Mouse (Mus musculus): ENCODE measurements around the gene Gpr35. TPM values are rescaled to one million over a fixed set of nuclear protein-coding genes. Genes with fewer than 3 reads are reported as not detected.

Gene Gpr35
- polyA plus RNA-seq, 1 experiment = 1.0 TPM

DNA sequence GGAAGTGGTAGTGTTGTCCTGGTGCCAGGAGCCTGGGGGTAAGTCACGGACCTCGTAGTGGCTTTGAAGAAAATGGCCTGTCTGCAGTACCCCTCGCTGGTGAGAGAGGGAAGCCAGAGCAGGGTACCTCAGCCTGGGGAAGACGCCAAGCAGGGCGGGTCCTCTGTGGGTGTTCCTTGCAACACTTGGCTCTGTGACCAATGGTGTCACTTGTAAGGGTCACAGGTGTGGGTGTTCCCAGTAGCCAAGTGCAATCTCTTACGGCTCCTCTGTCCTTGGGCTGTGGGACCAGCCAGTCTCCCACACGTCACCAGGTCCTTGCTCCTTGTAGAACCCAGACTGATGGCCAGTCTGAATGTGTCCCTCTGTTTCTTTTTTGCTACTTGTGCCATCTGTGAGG lies 55.4 kb downstream of the Gpr35 start, which contains the start of gene Aqp12:
Gene Aqp12 (plus strand): TSS at position 274 of the 400 bp plus-strand sequence.
- no peak within 1 kb of the TSS for H3K4me3 ChIP-seq
- no peak within 1 kb of the TSS for H3ac ChIP-seq (ENCODE audit: control insufficient read depth, insufficient read length)
- H3K27me3 ChIP-seq (ENCODE audit: control insufficient read depth, insufficient read depth, insufficient read length) = peaks cover 51% of the 10 kb centered on the region
- H3K4me2 ChIP-seq (ENCODE audit: low read depth) = no peak within 1 kb of the TSS
- no peaks in the 10 kb centered on the region for H3K79me2 ChIP-seq (ENCODE audit: control insufficient read depth, insufficient read depth)
- no peaks in the 10 kb centered on the region for H3K36me3 ChIP-seq (ENCODE audit: control insufficient read depth, insufficient read depth)
- TF ChIP-seq TCF3 (IDR thresholded peaks at IDR 0.05; ENCODE audit: insufficient read length, low read depth) (no peak), POLR2A (IDR thresholded peaks at IDR 0.05; ENCODE audit: insufficient read length, low read depth) (no peak), MYOG (IDR thresholded peaks at IDR 0.05; ENCODE audit: control insufficient read depth in 1 of 3, insufficient read depth in 1 of 3, insufficient read length in 2 of 3, low read depth in 2 of 3) (no peak), SRF (IDR thresholded peaks at IDR 0.05; ENCODE audit: control insufficient read depth, insufficient read length, low read depth) (no peak), USF1 (IDR thresholded peaks at IDR 0.05; ENCODE audit: low read depth) (no peak), MAX (IDR thresholded peaks at IDR 0.05; ENCODE audit: low read depth) (no peak), MYOD1 (IDR thresholded peaks at IDR 0.05; ENCODE audit: control insufficient read depth in 1 of 3, insufficient read length in 2 of 3, low read depth in 2 of 3) (no peak), TCF12 (IDR thresholded peaks at IDR 0.05; ENCODE audit: insufficient read depth, poor library complexity, severe bottlenecking) (no peak), POLR2AphosphoS2 (IDR thresholded peaks at IDR 0.05; ENCODE audit: insufficient read length, low read depth) (no peak), REST (IDR thresholded peaks at IDR 0.05; ENCODE audit: insufficient read depth, insufficient read length) (no peak), E2F4 (IDR thresholded peaks at IDR 0.05; ENCODE audit: insufficient read depth) (no peak), CEBPB (IDR thresholded peaks at IDR 0.05; ENCODE audit: insufficient read depth, poor library complexity, severe bottlenecking) (no peak)

DNA sequence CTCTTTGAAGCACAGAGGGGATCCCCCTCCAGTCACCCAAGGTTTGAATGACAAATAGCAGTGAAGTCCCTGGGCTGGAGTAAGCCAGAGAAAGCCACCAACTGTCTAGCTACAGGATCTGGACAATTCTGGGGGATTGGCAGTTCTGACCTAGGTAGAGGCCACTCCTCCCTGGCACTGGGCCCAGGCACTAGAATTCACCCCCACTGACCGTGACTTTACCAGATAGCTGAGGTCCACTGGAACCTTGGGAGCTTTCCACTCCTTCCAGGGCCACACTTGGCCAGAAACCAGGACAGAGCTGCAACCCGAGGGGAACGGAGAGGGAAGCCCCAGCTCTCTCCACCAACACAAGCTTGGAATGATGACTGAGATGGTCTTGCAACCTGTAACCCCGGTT lies 58.5 kb downstream of the Gpr35 start:
- TF ChIP-seq MYOG (IDR thresholded peaks at IDR 0.05; ENCODE audit: control insufficient read depth in 1 of 3, insufficient read depth in 1 of 3, insufficient read length in 2 of 3, low read depth in 2 of 3) (no peak), MAX (IDR thresholded peaks at IDR 0.05; ENCODE audit: low read depth) (no peak), POLR2A (IDR thresholded peaks at IDR 0.05; ENCODE audit: insufficient read length, low read depth) (no peak), CEBPB (IDR thresholded peaks at IDR 0.05; ENCODE audit: insufficient read depth, poor library complexity, severe bottlenecking) (no peak), USF1 (IDR thresholded peaks at IDR 0.05; ENCODE audit: low read depth) (no peak), POLR2AphosphoS2 (IDR thresholded peaks at IDR 0.05; ENCODE audit: insufficient read length, low read depth) (no peak)
- Histone ChIP-seq H3K36me3 (ENCODE audit: control insufficient read depth, insufficient read depth) (no peaks in the 10 kb centered on the region), H3K4me3 (no peak overlapping the region), H3K79me2 (ENCODE audit: control insufficient read depth, insufficient read depth) (no peaks in the 10 kb centered on the region), H3K4me2 (ENCODE audit: low read depth) (no peak overlapping the region), H3K27me3 (ENCODE audit: control insufficient read depth, insufficient read depth, insufficient read length) (peaks cover 58% of the 10 kb centered on the region), H3ac (ENCODE audit: control insufficient read depth, insufficient read length) (no peak overlapping the region)

DNA sequence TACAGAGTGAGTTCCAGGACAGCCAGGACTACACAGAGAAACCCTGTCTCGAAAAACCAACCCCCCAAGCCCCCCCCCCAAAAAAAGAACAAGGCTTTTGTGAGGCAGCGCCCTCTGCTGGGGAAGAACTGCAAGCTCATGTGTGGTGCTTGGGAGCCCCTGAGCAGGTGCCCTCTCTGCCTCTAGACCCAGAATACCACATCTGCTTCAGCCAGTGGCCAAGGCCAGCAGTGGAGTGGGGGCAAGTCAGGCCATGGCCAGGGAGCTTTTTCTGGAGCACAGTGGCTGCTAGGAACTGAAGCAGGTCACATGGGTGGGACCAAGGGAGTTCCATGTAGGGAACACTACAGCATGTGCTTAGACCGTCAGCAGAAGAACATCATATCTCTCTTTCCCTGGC lies 60.1 kb downstream of the Gpr35 start:
- no peak overlapping the region for H3ac ChIP-seq (ENCODE audit: control insufficient read depth, insufficient read length)
- H3K36me3 ChIP-seq (ENCODE audit: control insufficient read depth, insufficient read depth) = no peaks in the 10 kb centered on the region
- H3K4me2 ChIP-seq (ENCODE audit: low read depth) = no peak overlapping the region
- no peak overlapping the region for H3K4me3 ChIP-seq
- H3K79me2 ChIP-seq (ENCODE audit: control insufficient read depth, insufficient read depth) = no peaks in the 10 kb centered on the region
- H3K27me3 ChIP-seq (ENCODE audit: control insufficient read depth, insufficient read depth, insufficient read length) = peaks cover 45% of the 10 kb centered on the region
- no peak for TF ChIP-seq REST (IDR thresholded peaks at IDR 0.05; ENCODE audit: insufficient read depth, insufficient read length)
- no peak for TF ChIP-seq TCF3 (IDR thresholded peaks at IDR 0.05; ENCODE audit: insufficient read length, low read depth)
- no peak for TF ChIP-seq POLR2AphosphoS2 (IDR thresholded peaks at IDR 0.05; ENCODE audit: insufficient read length, low read depth)
- TF ChIP-seq MYOD1 (IDR thresholded peaks at IDR 0.05; ENCODE audit: control insufficient read depth in 1 of 3, insufficient read length in 2 of 3, low read depth in 2 of 3) = no peak
- TF ChIP-seq E2F4 (IDR thresholded peaks at IDR 0.05; ENCODE audit: insufficient read depth) = no peak
- no peak for TF ChIP-seq TCF12 (IDR thresholded peaks at IDR 0.05; ENCODE audit: insufficient read depth, poor library complexity, severe bottlenecking)
- no peak for TF ChIP-seq CEBPB (IDR thresholded peaks at IDR 0.05; ENCODE audit: insufficient read depth, poor library complexity, severe bottlenecking)
- TF ChIP-seq SRF (IDR thresholded peaks at IDR 0.05; ENCODE audit: control insufficient read depth, insufficient read length, low read depth) = no peak
- no peak for TF ChIP-seq MAX (IDR thresholded peaks at IDR 0.05; ENCODE audit: low read depth)
- TF ChIP-seq POLR2A (IDR thresholded peaks at IDR 0.05; ENCODE audit: insufficient read length, low read depth) = no peak
- TF ChIP-seq USF1 (IDR thresholded peaks at IDR 0.05; ENCODE audit: low read depth) = no peak
- TF ChIP-seq MYOG (IDR thresholded peaks at IDR 0.05; ENCODE audit: control insufficient read depth in 1 of 3, insufficient read depth in 1 of 3, insufficient read length in 2 of 3, low read depth in 2 of 3) = no peak

DNA sequence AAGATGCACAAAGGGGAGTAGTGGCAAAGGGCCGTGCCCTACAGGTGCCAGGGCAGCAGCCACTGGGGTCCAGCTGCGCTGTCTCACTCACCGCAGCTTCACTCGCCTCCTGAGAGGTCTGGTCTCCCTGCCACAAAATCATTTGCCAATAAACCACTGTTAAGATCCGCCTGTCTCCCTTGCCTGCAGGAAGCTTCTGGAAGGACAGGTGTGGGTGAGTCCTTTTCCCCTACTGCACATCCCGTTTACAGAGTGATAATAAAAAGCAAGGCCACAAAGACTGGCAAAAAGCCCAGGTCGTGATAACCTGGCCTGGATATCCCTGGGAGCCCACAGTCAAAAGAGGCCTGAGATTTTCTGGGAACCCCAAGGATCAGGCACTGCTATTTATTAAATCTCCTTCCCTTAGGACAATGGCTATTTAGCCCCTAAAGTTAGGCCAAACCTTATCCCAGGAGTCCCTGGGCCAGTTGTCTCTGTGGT lies 61.5 kb downstream of the Gpr35 start:
- Histone ChIP-seq H3ac (ENCODE audit: control insufficient read depth, insufficient read length) (no peak overlapping the region), H3K36me3 (ENCODE audit: control insufficient read depth, insufficient read depth) (no peaks in the 10 kb centered on the region), H3K4me2 (ENCODE audit: low read depth) (no peak overlapping the region), H3K79me2 (ENCODE audit: control insufficient read depth, insufficient read depth) (no peaks in the 10 kb centered on the region), H3K4me3 (no peak overlapping the region), H3K27me3 (ENCODE audit: control insufficient read depth, insufficient read depth, insufficient read length) (peaks cover 31% of the 10 kb centered on the region)
- TF ChIP-seq SRF (IDR thresholded peaks at IDR 0.05; ENCODE audit: control insufficient read depth, insufficient read length, low read depth) (no peak), E2F4 (IDR thresholded peaks at IDR 0.05; ENCODE audit: insufficient read depth) (no peak), TCF12 (IDR thresholded peaks at IDR 0.05; ENCODE audit: insufficient read depth, poor library complexity, severe bottlenecking) (no peak), CEBPB (IDR thresholded peaks at IDR 0.05; ENCODE audit: insufficient read depth, poor library complexity, severe bottlenecking) (no peak), MYOD1 (IDR thresholded peaks at IDR 0.05; ENCODE audit: control insufficient read depth in 1 of 3, insufficient read length in 2 of 3, low read depth in 2 of 3) (no peak), MYOG (IDR thresholded peaks at IDR 0.05; ENCODE audit: control insufficient read depth in 1 of 3, insufficient read depth in 1 of 3, insufficient read length in 2 of 3, low read depth in 2 of 3) (no peak), USF1 (IDR thresholded peaks at IDR 0.05; ENCODE audit: low read depth) (no peak), POLR2AphosphoS2 (IDR thresholded peaks at IDR 0.05; ENCODE audit: insufficient read length, low read depth) (no peak)

DNA sequence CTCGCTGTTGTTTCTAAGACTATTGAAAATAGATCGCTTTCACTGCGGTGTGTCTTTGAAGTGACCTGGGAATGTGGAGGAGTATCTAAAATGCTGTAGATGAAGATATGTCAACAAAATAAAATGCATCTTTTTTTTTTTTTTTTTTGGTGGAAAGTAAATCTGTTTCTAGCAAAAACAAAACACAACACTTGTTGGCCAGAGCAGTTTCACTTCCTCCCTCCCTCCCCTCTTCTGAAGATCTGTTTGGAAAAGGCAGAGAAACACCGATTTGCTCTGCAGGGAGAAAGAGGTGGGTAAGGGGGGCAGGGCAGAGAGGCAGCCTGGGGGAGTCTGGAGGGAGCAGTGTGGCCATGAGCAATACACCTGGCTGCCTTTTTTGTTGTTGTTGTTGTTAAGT lies 62.7 kb downstream of the Gpr35 start:
- Histone ChIP-seq H3ac (ENCODE audit: control insufficient read depth, insufficient read length) (no peak overlapping the region), H3K79me2 (ENCODE audit: control insufficient read depth, insufficient read depth) (no peaks in the 10 kb centered on the region), H3K27me3 (ENCODE audit: control insufficient read depth, insufficient read depth, insufficient read length) (peaks cover 27% of the 10 kb centered on the region), H3K4me3 (no peak overlapping the region), H3K4me2 (ENCODE audit: low read depth) (no peak overlapping the region), H3K36me3 (ENCODE audit: control insufficient read depth, insufficient read depth) (no peaks in the 10 kb centered on the region)
- no peak for TF ChIP-seq MYOG (IDR thresholded peaks at IDR 0.05; ENCODE audit: control insufficient read depth in 1 of 3, insufficient read depth in 1 of 3, insufficient read length in 2 of 3, low read depth in 2 of 3)
- no peak for TF ChIP-seq REST (IDR thresholded peaks at IDR 0.05; ENCODE audit: insufficient read depth, insufficient read length)
- no peak for TF ChIP-seq SRF (IDR thresholded peaks at IDR 0.05; ENCODE audit: control insufficient read depth, insufficient read length, low read depth)
